Mouse (Mus musculus) liver, embryonic 15.5 days (tissue): ENCODE results near the gene Rab11fip3. TPM values are rescaled to one million over a fixed set of nuclear protein-coding genes. Genes with fewer than 3 reads are reported as not detected.

Source experiments
- ATAC-seq: fragments of 200-750 bp; cut with Nextera tagmentation; 2 replicates; pipeline ENCODE4 v1.8.0; 2017; ENCODE audit warnings: moderate number of reproducible peaks, mild to moderate bottlenecking, moderate library complexity; ENCODE audit not compliant: insufficient read depth
- H3K27ac ChIP-seq: fragments of 300-500 bp; sonication (generic); replicated peaks from 2 replicates; pipeline ENCODE4 v1.5.1; 2015; ENCODE audit warnings: mild to moderate bottlenecking, inconsistent platforms
- H3K27me3 ChIP-seq: fragments of 300-500 bp; sonication (generic); 2 replicates; pipeline ENCODE4 v1.6.1; 2015; ENCODE audit warnings: mild to moderate bottlenecking, inconsistent platforms
- H3K36me3 ChIP-seq: fragments of 300-500 bp; sonication (generic); replicated peaks from 2 replicates; pipeline ENCODE4 v1.6.1; 2015; ENCODE audit warnings: moderate library complexity, mild to moderate bottlenecking, inconsistent platforms
- H3K4me1 ChIP-seq: fragments of 300-500 bp; sonication (generic); replicated peaks from 2 replicates; pipeline ENCODE4 v1.6.1; 2015; ENCODE audit warnings: inconsistent platforms
- H3K4me2 ChIP-seq: fragments of 300-500 bp; sonication (generic); 2 replicates; pipeline ENCODE4 v1.6.1; 2015; ENCODE audit warnings: moderate library complexity, mild to moderate bottlenecking, inconsistent platforms
- H3K4me3 ChIP-seq: fragments of 300-500 bp; sonication (generic); replicated peaks from 2 replicates; pipeline ENCODE4 v1.5.1; 2015; ENCODE audit warnings: mild to moderate bottlenecking, inconsistent platforms
- H3K9ac ChIP-seq: fragments of 300-500 bp; sonication (generic); 2 replicates; pipeline ENCODE4 v1.6.1; 2015; ENCODE audit warnings: moderate library complexity, mild to moderate bottlenecking, inconsistent platforms
- H3K9me3 ChIP-seq: fragments of 300-500 bp; sonication (generic); replicated peaks from 2 replicates; pipeline ENCODE4 v1.6.1; 2016; ENCODE audit warnings: inconsistent platforms
- WGBS: fragments of 180-500 bp; shearing (Covaris S2); methylation state at CpG from one replicate; pipeline ENCODE4 v1.1.7; 2015; ENCODE audit warnings: mixed read lengths; ENCODE audit not compliant: insufficient replicate concordance; 5-methylcytosine and 5-hydroxymethylcytosine counted together
- polyA plus RNA-seq: library from polyadenylated mRNA; unstranded; fragments of >200 nt; fragmentation: Nextera tagmentation; extraction: Ambion mirVana; gene quantifications from 2 replicates; pipeline ENCODE4 v1.2.1, GENCODE M21; 2015

The Rab11fip3 gene
- polyA plus RNA-seq, 1 experiment from 2014 or later = 2.1 TPM

DNA sequence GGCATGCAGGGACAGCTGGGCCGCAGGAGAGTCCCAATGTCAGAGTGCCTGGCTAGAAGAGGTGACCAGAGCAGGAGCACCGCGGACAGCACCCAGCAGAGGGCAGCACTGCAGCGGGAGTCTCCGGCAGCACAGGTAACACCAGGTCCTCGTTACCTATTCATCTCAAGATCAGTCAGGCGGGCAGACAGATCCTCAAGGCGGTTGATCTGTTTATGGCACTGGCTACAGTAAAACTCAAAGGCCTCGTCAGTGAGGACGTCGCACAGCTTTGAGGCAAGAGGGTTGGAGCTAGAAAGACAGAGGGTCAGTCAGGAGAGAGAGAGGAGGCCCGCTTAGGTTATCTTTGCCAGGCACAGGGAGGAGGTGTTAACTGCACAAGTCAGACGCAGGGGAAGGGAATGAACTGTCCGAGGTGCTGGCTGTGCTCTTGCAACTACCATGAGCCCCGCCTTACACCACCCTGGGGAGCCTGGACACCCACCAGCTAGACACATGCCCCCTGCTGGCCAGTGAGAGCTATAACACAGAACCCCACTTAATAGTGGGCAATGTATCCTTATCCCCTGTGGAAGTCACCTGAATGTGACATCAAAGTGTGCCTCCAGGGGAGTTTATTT is 57.4 kb downstream of the Rab11fip3 start:
- no peaks in the 10 kb centered on the region for H3K36me3 ChIP-seq
- peak overlapping the region; percentile 41 for H3K4me3 ChIP-seq
- ATAC-seq = peak; percentile 93

GRCm38 (mm10) chr17:26009540-26009939 is 59.8 kb downstream of the Rab11fip3 start:
- H3K9ac ChIP-seq = no peak overlapping the region
- peaks cover 23% of the 10 kb centered on the region for H3K27me3 ChIP-seq
- 18% methylated on average over 4 of the region's 4 CpGs for WGBS
- no peaks in the 10 kb centered on the region for H3K36me3 ChIP-seq
- ATAC-seq = peak; percentile 50; the same call in 1 of the 2 replicates
- H3K4me3 ChIP-seq = no peak overlapping the region
- H3K27ac ChIP-seq = no peak overlapping the region
- H3K4me2 ChIP-seq = 0 out of 2 replicates have a peak overlapping the region, but pooled peaks have one; percentile 5
- H3K9me3 ChIP-seq = no peaks in the 10 kb centered on the region
- peaks cover 61% of the 10 kb centered on the region for H3K4me1 ChIP-seq

More for the DNA sequence above, 57.4 kb downstream of the Rab11fip3 start:
- peak overlapping the region; percentile 76 for H3K27ac ChIP-seq
- H3K9me3 ChIP-seq = no peaks in the 10 kb centered on the region
- peak overlapping the region; percentile 69 for H3K4me2 ChIP-seq
- H3K9ac ChIP-seq = peak overlapping the region; percentile 15; the same call in 1 of the 2 replicates
- peaks cover 11% of the 10 kb centered on the region for H3K27me3 ChIP-seq
- 3% methylated on average over 15 of the region's 15 CpGs for WGBS
- H3K4me1 ChIP-seq = peaks cover 42% of the 10 kb centered on the region

- 21% methylated on average over 7 of the region's 7 CpGs for WGBS
- Histone ChIP-seq H3K4me2 (0 out of 2 replicates have a peak overlapping the region, but pooled peaks have one; percentile 5), H3K36me3 (no peaks in the 10 kb centered on the region), H3K4me3 (no peak overlapping the region), H3K4me1 (peaks cover 61% of the 10 kb centered on the region), H3K27me3 (peaks cover 23% of the 10 kb centered on the region), H3K9me3 (no peaks in the 10 kb centered on the region), H3K27ac (no peak overlapping the region), H3K9ac (no peak overlapping the region)
- no peak for ATAC-seq
These were observed 60.6 kb downstream of the Rab11fip3 start for GRCm38 (mm10) chr17:26008787-26009186.

DNA sequence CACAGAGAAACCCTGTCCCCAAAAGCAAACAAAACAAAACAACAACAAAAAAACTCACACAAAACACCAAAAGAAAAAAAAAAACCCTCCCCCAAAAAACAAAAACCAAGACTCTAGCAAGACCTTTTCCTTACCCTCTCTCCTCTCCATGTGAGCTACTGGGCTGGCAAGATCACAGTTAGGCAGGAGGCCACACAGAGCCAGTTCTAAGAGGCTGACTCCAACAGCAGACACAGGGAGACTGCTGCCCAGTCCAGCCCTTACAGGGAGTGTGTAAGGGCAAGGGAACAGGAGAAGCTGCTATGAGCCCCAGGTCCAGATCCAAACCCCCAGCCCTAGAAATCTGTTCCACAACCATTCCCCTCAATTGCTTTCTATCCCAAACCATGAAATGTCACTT is 61.0 kb downstream of the Rab11fip3 start:
- no peak overlapping the region for H3K4me3 ChIP-seq
- no peak overlapping the region; the same call in 1 of the 2 replicates for H3K27ac ChIP-seq
- H3K9me3 ChIP-seq = no peaks in the 10 kb centered on the region
- ATAC-seq = no peak
- no peak overlapping the region for H3K4me2 ChIP-seq
- H3K4me1 ChIP-seq = peaks cover 61% of the 10 kb centered on the region
- no peaks in the 10 kb centered on the region for H3K36me3 ChIP-seq
- H3K27me3 ChIP-seq = peaks cover 23% of the 10 kb centered on the region
- H3K9ac ChIP-seq = no peak overlapping the region

DNA sequence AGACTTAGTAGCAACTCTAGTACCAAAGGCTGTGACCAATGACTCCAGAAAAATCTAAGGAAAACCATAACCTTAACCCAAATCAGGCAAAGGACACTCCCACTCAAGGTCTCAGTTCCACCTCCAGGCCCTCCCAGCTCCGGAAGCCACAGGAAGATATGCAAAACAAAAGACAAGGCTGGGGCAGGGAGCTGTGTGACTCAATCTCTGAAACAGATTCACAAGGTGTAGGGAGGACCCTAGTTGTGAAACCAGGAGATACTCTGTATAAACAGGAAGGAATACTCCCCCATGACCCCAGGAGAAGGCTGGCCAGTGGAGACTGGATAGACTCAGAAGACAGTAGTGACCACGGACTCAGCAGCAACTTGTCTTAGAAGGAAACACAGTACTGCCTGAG is 61.7 kb downstream of the Rab11fip3 start:
- Histone ChIP-seq H3K9ac (no peak overlapping the region), H3K4me3 (no peak overlapping the region), H3K36me3 (no peaks in the 10 kb centered on the region), H3K27ac (no peak overlapping the region), H3K4me2 (no peak overlapping the region), H3K9me3 (no peaks in the 10 kb centered on the region), H3K27me3 (peaks cover 23% of the 10 kb centered on the region), H3K4me1 (peaks cover 65% of the 10 kb centered on the region)
- 9% methylated on average over 2 of the region's 2 CpGs for WGBS
- ATAC-seq = no peak

DNA sequence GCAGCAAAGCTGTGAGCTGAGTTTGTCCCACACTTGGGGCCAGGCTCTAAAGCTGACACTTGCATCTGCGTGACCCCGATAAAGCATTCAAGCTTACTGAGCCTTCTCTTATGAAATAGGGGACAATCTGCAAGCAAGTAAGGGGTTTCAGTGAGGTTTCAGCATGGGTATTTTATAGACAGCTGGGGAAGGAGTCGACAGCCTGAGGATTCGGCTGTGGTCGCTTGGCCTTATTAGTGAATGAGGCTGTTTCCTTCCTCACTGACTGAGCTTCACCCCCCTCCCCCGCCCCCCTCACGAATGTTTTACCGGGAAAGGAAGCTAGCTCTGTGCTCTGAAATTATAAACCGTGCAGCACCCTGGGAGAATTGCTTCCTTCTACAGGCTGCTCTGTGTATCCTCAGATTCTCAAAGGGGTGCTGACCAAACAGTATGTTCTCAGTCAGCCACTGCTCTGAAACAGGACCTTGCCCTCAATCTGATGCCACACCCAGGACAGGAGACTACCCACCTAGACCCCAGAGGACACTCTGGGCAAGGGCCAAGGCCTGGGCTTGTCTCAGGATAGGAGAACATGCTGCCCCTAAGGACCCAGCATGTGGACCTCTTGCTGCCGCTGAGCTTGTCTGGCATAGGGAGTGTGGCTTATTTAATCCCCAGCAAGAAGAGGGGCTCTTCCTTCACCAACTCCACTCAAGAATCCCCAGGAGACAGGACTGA is 63.5 kb downstream of the Rab11fip3 start:
- Histone ChIP-seq H3K4me3 (no peak overlapping the region), H3K4me1 (peaks cover 50% of the 10 kb centered on the region), H3K4me2 (no peak overlapping the region), H3K36me3 (no peaks in the 10 kb centered on the region), H3K9ac (no peak overlapping the region), H3K27ac (no peak overlapping the region), H3K9me3 (no peaks in the 10 kb centered on the region), H3K27me3 (peaks cover 23% of the 10 kb centered on the region)
- 28% methylated on average over 10 of the region's 10 CpGs for WGBS
- ATAC-seq = no peak

GRCm38 (mm10) chr17:26004711-26005110 is 64.6 kb downstream of the Rab11fip3 start:
- Histone ChIP-seq H3K4me1 (peaks cover 44% of the 10 kb centered on the region), H3K9me3 (no peaks in the 10 kb centered on the region), H3K4me2 (no peak overlapping the region), H3K27ac (no peak overlapping the region), H3K4me3 (no peak overlapping the region), H3K9ac (no peak overlapping the region), H3K36me3 (no peaks in the 10 kb centered on the region), H3K27me3 (peaks cover 23% of the 10 kb centered on the region)
- 74% methylated on average over 15 of the region's 15 CpGs for WGBS
- ATAC-seq = no peak

- Histone ChIP-seq H3K4me2 (no peak overlapping the region), H3K4me1 (peaks cover 35% of the 10 kb centered on the region), H3K36me3 (no peaks in the 10 kb centered on the region), H3K27me3 (peaks cover 23% of the 10 kb centered on the region), H3K9ac (no peak overlapping the region), H3K4me3 (no peak overlapping the region), H3K27ac (no peak overlapping the region), H3K9me3 (no peaks in the 10 kb centered on the region)
- no peak for ATAC-seq
- 74% methylated on average over 2 of the region's 2 CpGs for WGBS
These were observed 65.5 kb downstream of the Rab11fip3 start for GRCm38 (mm10) chr17:26003864-26004263.

DNA sequence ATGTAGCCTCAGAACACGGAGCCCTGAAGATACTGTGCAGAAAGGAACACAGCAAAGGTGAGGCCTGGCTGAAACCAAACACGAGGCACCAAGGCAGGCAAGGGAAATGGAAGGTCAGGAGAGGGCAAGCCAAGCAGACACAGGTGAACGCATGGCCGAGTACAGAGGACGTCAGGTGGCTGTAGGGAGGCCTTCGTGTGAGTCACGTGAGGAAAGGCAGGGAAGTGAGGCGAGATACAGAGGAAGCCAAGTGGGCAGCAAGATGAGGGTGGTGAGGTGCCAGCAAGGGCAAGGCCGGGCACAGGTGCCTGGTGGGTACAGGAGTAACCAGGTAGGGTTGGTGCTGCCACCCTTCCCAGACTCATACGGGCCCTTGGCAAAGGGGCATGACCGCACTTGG is 70.9 kb downstream of the Rab11fip3 start:
- Histone ChIP-seq H3K4me2 (no peak overlapping the region), H3K27me3 (no peaks in the 10 kb centered on the region), H3K27ac (no peak overlapping the region), H3K9me3 (no peaks in the 10 kb centered on the region), H3K4me1 (peaks cover 13% of the 10 kb centered on the region), H3K36me3 (no peaks in the 10 kb centered on the region), H3K4me3 (no peak overlapping the region), H3K9ac (no peak overlapping the region)
- 73% methylated on average over 11 of the region's 11 CpGs for WGBS
- ATAC-seq = no peak

- H3K36me3 ChIP-seq = no peaks in the 10 kb centered on the region
- ATAC-seq = no peak
- no peak overlapping the region for H3K27ac ChIP-seq
- H3K4me2 ChIP-seq = no peak overlapping the region
- no peaks in the 10 kb centered on the region for H3K9me3 ChIP-seq
- no peaks in the 10 kb centered on the region for H3K27me3 ChIP-seq
- no peak overlapping the region for H3K4me3 ChIP-seq
- 40% methylated on average over 3 of the region's 3 CpGs for WGBS
- H3K9ac ChIP-seq = no peak overlapping the region
- H3K4me1 ChIP-seq = peaks cover 25% of the 10 kb centered on the region
These were observed 75.9 kb downstream of the Rab11fip3 start for GRCm38 (mm10) chr17:25993489-25993888.

DNA sequence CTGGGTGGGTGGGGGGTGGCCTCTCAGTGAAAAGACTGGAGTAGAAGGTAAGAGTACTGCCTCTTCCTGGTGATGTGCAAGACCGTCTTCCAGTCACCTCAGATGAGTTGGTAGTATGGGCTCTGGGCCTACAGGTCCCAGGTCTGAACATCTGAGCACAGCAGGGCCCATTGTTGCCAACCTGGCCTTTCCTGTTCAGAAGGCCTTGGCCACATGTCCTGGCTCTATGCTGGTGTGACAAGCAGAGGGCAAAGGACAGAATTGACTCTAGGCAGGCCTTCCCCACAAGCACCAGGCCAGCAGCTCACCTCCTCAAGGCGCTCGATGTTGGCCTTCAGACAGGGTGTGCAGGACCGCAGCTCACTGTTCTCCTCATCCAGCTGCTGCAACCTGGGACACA is 77.1 kb downstream of the Rab11fip3 start:
- Histone ChIP-seq H3K4me3 (no peak overlapping the region), H3K27ac (no peak overlapping the region), H3K4me2 (no peak overlapping the region), H3K9me3 (no peaks in the 10 kb centered on the region), H3K36me3 (no peaks in the 10 kb centered on the region), H3K27me3 (0 out of 2 replicates have a peak, but pooled peaks cover 4% of the 10 kb centered on the region), H3K9ac (no peak overlapping the region), H3K4me1 (peaks cover 25% of the 10 kb centered on the region)
- no peak for ATAC-seq
- WGBS = 89% methylated on average over 4 of the region's 4 CpGs
